Mouse (Mus musculus): ENCODE measurements at regions not wholly inside any gene's neighbourhood (a gene's known extent, or its start where the extent isn't known, plus 50 kb on each side); places are given as distances from the start of the nearest gene placed in this dataset.

GRCm38 (mm10) chr10:67377643-67378223 is 92.6 kb upstream of the Nrbf2 start:
- H3K27ac ChIP-seq (ENCODE audit: control insufficient read depth, low read depth, low read length) = no peak overlapping the region
- H3K79me2 ChIP-seq (ENCODE audit: control insufficient read depth, insufficient read depth, low read length, poor library complexity) = no peaks in the 10 kb centered on the region
- H3K4me1 ChIP-seq (ENCODE audit: control insufficient read depth in 1 of 2, insufficient read depth in 2 of 2, low read length in 2 of 2) = peaks cover 0 to 3% of the 10 kb centered on the region in 2 experiments; a peak in 1 of 4 replicates
- no peak for DNase-seq (ENCODE audit: low read depth, low spot score)
- H3K4me3 ChIP-seq (ENCODE audit: control insufficient read depth in 1 of 2, insufficient read depth in 1 of 2, low read depth in 2 of 2, low read length in 2 of 2) = no peak overlapping the region
- H3K36me3 ChIP-seq (ENCODE audit: control insufficient read depth in 1 of 2, insufficient read depth in 2 of 2, low read length in 2 of 2) = peaks cover 1 to 3% of the 10 kb centered on the region in 2 experiments; a peak in 2 of 4 replicates
- TF ChIP-seq POLR2AphosphoS5 (IDR thresholded peaks at IDR 0.05; ENCODE audit: borderline replicate concordance, low read depth, low read length) = no peak
- no peak for TF ChIP-seq GABPA (IDR thresholded peaks at IDR 0.05; ENCODE audit: low read depth, low read length)
- TF ChIP-seq MYC (IDR thresholded peaks at IDR 0.05; ENCODE audit: low read depth, low read length) = no peak
- TF ChIP-seq USF1 (IDR thresholded peaks at IDR 0.05; ENCODE audit: low read depth, low read length) = no peak
- no peak for TF ChIP-seq ZMIZ1 (IDR thresholded peaks at IDR 0.05; ENCODE audit: low read depth, low read length)
- TF ChIP-seq ELF1 (IDR thresholded peaks at IDR 0.05; ENCODE audit: low read depth, low read length) = no peak
- TF ChIP-seq ZKSCAN1 (IDR thresholded peaks at IDR 0.05; ENCODE audit: low read depth, low read length) = no peak
- no peak for TF ChIP-seq MYB (IDR thresholded peaks at IDR 0.05; ENCODE audit: low read depth, low read length)
- TF ChIP-seq MAZ (IDR thresholded peaks at IDR 0.05; ENCODE audit: low read depth, low read length) = no peak
- no peak for TF ChIP-seq GATA1 (IDR thresholded peaks at IDR 0.05; ENCODE audit: low read depth, low read length)
- TF ChIP-seq POLR2AphosphoS2 (IDR thresholded peaks at IDR 0.05; ENCODE audit: low read length) = no peak
- no peak for TF ChIP-seq NRF1 (IDR thresholded peaks at IDR 0.05; ENCODE audit: insufficient read depth, low read depth, low read length, poor library complexity, severe bottlenecking)
- no peak for TF ChIP-seq CHD1 (IDR thresholded peaks at IDR 0.05; ENCODE audit: low read depth, low read length)
- no peak for TF ChIP-seq TCF12 (IDR thresholded peaks at IDR 0.05; ENCODE audit: low read depth, low read length)
- no peak for TF ChIP-seq ETS1 (IDR thresholded peaks at IDR 0.05; ENCODE audit: low read depth, low read length)
- no peak for TF ChIP-seq MXI1 (IDR thresholded peaks at IDR 0.05; ENCODE audit: low read depth, low read length)
- TF ChIP-seq MEF2A (IDR thresholded peaks at IDR 0.05; ENCODE audit: extremely low read depth, insufficient replicate concordance, low read depth, low read length, poor library complexity, severe bottlenecking) = no peak
- no peaks in the 10 kb centered on the region for H3K9me3 ChIP-seq (replicated peaks; ENCODE audit: insufficient read depth, low read length)
- no peak overlapping the region for H3K9ac ChIP-seq (ENCODE audit: control insufficient read depth, low read depth, low read length, poor library complexity, severe bottlenecking)
- H3K27me3 ChIP-seq (ENCODE audit: control insufficient read depth in 1 of 2, insufficient read depth in 2 of 2, low read length in 2 of 2) = no peaks in the 10 kb centered on the region

GRCm38 (mm10) chr10:67380174-67380573 is 95.1 kb upstream of the Nrbf2 start:
- no peaks in the 10 kb centered on the region for H3K27me3 ChIP-seq (ENCODE audit: control insufficient read depth in 1 of 2, insufficient read depth in 2 of 2, low read length in 2 of 2)
- H3K36me3 ChIP-seq (ENCODE audit: control insufficient read depth in 1 of 2, insufficient read depth in 2 of 2, low read length in 2 of 2) = peaks cover 3 to 4% of the 10 kb centered on the region in 2 experiments; a peak in 2 of 4 replicates
- peak; percentile 53 for TF ChIP-seq GATA1 (IDR thresholded peaks at IDR 0.05; ENCODE audit: low read depth, low read length)
- 0 out of 2 replicates have a peak, but pooled peaks have one; percentile 52 for TF ChIP-seq ELF1 (IDR thresholded peaks at IDR 0.05; ENCODE audit: low read depth, low read length)
- TF ChIP-seq HCFC1 (IDR thresholded peaks at IDR 0.05; ENCODE audit: low read depth, low read length) = no peak
- H3K4me1 ChIP-seq (ENCODE audit: control insufficient read depth in 1 of 2, insufficient read depth in 2 of 2, low read length in 2 of 2) = peaks cover 0 to 3% of the 10 kb centered on the region in 2 experiments; a peak in 1 of 4 replicates
- H3K79me2 ChIP-seq (ENCODE audit: control insufficient read depth, insufficient read depth, low read length, poor library complexity) = no peaks in the 10 kb centered on the region
- H3K9me3 ChIP-seq (replicated peaks; ENCODE audit: insufficient read depth, low read length) = no peaks in the 10 kb centered on the region
- peak; percentile 44 for DNase-seq (ENCODE audit: low read depth, low spot score)
- H3K4me3 ChIP-seq (ENCODE audit: control insufficient read depth in 1 of 2, insufficient read depth in 1 of 2, low read depth in 2 of 2, low read length in 2 of 2) = no peak overlapping the region
- no peak overlapping the region for H3K9ac ChIP-seq (ENCODE audit: control insufficient read depth, low read depth, low read length, poor library complexity, severe bottlenecking)
- no peak overlapping the region for H3K27ac ChIP-seq (ENCODE audit: control insufficient read depth, low read depth, low read length)
